Mouse (Mus musculus): ENCODE data around the gene Fam222b. TPM values are rescaled to one million over a fixed set of nuclear protein-coding genes. Genes with fewer than 3 reads are reported as not detected.

Fam222b gene
- polyA plus RNA-seq, 1 experiment from 2014 or later: 21.8 TPM

- Histone ChIP-seq H3K9me3 (ENCODE audit: control insufficient read depth, low read length) (no peaks in the 10 kb centered on the region; the same call in 1 of the 2 replicates), H3K4me1 (ENCODE audit: control insufficient read depth, insufficient read depth, low read depth, low read length) (no peaks in the 10 kb centered on the region), H3K27me3 (replicated peaks; ENCODE audit: control insufficient read depth, insufficient read depth, low read length) (no peaks in the 10 kb centered on the region), H3K27ac (ENCODE audit: low read depth, low read length) (no peak overlapping the region), H3K4me3 (ENCODE audit: low read length) (no peak overlapping the region), H3K9ac (ENCODE audit: low read depth, low read length) (no peak overlapping the region), H3K36me3 (ENCODE audit: control insufficient read depth, insufficient read depth, low read length) (no peaks in the 10 kb centered on the region; the same call in 1 of the 2 replicates), H3K4me2 (ENCODE audit: low read length) (no peak overlapping the region)
- WGBS: 74% methylated on average over 5 of the region's 5 CpGs
- ATAC-seq: no peak
Measured at GRCm38 (mm10) chr11:78102958-78103747, 8.7 kb downstream of the Fam222b start.

- H3K27me3 ChIP-seq (replicated peaks; ENCODE audit: control insufficient read depth, insufficient read depth, low read length): no peaks in the 10 kb centered on the region
- no peak overlapping the region for H3K27ac ChIP-seq (ENCODE audit: low read depth, low read length)
- H3K4me3 ChIP-seq (ENCODE audit: low read length): no peak overlapping the region
- no peaks in the 10 kb centered on the region for H3K4me1 ChIP-seq (ENCODE audit: control insufficient read depth, insufficient read depth, low read depth, low read length)
- H3K9ac ChIP-seq (ENCODE audit: low read depth, low read length): no peak overlapping the region
- H3K9me3 ChIP-seq (ENCODE audit: control insufficient read depth, low read length): no peaks in the 10 kb centered on the region; the same call in 1 of the 2 replicates
- no peak for ATAC-seq
- no peaks in the 10 kb centered on the region; the same call in 1 of the 2 replicates for H3K36me3 ChIP-seq (ENCODE audit: control insufficient read depth, insufficient read depth, low read length)
- WGBS: 95% methylated on average over 5 of the region's 5 CpGs
- no peak overlapping the region for H3K4me2 ChIP-seq (ENCODE audit: low read length)
Measured at GRCm38 (mm10) chr11:78104501-78104900, 10.0 kb downstream of the Fam222b start.

DNA sequence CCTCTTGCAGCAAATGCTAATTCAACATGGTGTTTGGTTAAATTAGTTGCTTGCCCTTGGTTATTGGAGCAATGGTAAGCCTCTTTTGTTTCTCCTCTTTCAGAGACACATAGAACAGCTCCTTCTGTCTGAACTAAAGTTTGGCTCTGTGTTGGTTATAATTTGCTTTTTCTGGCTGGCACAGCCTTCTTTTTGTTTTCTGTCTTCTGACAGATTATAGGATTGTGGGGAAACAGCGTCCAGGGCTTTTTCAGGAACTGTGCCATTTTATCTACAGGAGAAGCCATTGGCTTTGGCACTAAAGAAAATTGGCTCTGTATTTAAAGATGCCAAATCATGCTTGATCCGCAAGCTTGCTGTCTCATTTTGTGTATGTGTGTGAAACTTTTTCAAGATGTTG lies 19.2 kb downstream of the Fam222b start:
- no peak for ATAC-seq
- Histone ChIP-seq H3K9ac (ENCODE audit: low read depth, low read length) (no peak overlapping the region), H3K4me2 (ENCODE audit: low read length) (no peak overlapping the region), H3K9me3 (ENCODE audit: control insufficient read depth, low read length) (no peaks in the 10 kb centered on the region), H3K4me1 (ENCODE audit: control insufficient read depth, insufficient read depth, low read depth, low read length) (peaks cover 25% of the 10 kb centered on the region), H3K36me3 (ENCODE audit: control insufficient read depth, insufficient read depth, low read length) (no peaks in the 10 kb centered on the region), H3K27me3 (replicated peaks; ENCODE audit: control insufficient read depth, insufficient read depth, low read length) (no peaks in the 10 kb centered on the region), H3K27ac (ENCODE audit: low read depth, low read length) (no peak overlapping the region; the same call in 1 of the 2 replicates), H3K4me3 (ENCODE audit: low read length) (no peak overlapping the region)
- 50% methylated on average over 2 of the region's 2 CpGs for WGBS

- Histone ChIP-seq H3K9me3 (ENCODE audit: control insufficient read depth, low read length) (no peaks in the 10 kb centered on the region), H3K27ac (ENCODE audit: low read depth, low read length) (peak overlapping the region; percentile 76), H3K27me3 (replicated peaks; ENCODE audit: control insufficient read depth, insufficient read depth, low read length) (no peaks in the 10 kb centered on the region), H3K9ac (ENCODE audit: low read depth, low read length) (peak overlapping the region; percentile 78), H3K4me2 (ENCODE audit: low read length) (peak overlapping the region; percentile 64), H3K36me3 (ENCODE audit: control insufficient read depth, insufficient read depth, low read length) (no peaks in the 10 kb centered on the region), H3K4me1 (ENCODE audit: control insufficient read depth, insufficient read depth, low read depth, low read length) (peaks cover 27% of the 10 kb centered on the region), H3K4me3 (ENCODE audit: low read length) (peak overlapping the region; percentile 76)
- ATAC-seq: no peak
- WGBS: 10% methylated on average over 19 of the region's 19 CpGs
Measured at GRCm38 (mm10) chr11:78114676-78115366, 20.4 kb downstream of the Fam222b start.

DNA sequence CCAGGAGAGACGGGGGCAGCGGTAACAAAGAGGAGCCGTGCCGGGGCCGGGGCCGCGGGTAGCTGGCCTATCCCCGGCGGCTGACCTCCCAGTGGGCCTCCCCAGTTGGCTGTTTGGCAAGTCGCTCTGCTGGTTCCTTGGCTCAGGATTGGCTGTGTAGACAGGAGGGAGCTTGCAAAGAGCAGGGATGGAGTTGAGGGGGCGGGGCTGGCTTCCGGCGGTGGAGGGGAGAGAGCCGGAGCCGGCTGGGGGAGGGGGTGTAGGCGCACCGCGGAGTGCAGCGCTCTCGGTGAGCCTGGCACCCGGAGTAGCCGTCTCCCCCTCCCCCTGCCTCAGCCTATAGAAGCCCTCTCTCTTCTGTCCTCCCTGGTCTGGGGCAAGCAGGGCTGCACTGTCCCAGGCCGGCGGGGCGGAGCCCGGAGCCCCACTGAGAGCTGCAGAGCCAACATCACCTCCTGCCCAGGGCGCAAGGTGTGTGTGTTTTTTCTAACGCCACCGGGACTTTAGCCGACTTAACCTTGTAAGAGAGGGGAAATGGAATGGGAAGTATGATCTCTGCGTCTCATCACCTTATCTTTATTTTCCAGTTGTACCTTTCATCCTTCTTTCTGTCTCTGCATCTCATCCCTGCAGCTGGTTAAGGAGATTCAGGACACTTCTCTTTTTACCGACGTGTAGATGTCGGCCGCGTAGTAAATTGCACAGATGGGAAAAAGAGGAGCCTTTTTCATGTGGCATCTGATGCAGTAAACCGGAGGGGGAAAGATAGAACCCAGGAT lies 21.1 kb downstream of the Fam222b start:
- Histone ChIP-seq H3K36me3 (ENCODE audit: control insufficient read depth, insufficient read depth, low read length) (no peaks in the 10 kb centered on the region), H3K27me3 (replicated peaks; ENCODE audit: control insufficient read depth, insufficient read depth, low read length) (no peaks in the 10 kb centered on the region), H3K4me1 (ENCODE audit: control insufficient read depth, insufficient read depth, low read depth, low read length) (peaks cover 27% of the 10 kb centered on the region), H3K9me3 (ENCODE audit: control insufficient read depth, low read length) (no peaks in the 10 kb centered on the region), H3K27ac (ENCODE audit: low read depth, low read length) (peak overlapping the region; percentile 88), H3K4me3 (ENCODE audit: low read length) (peak overlapping the region; percentile 76), H3K4me2 (ENCODE audit: low read length) (peak overlapping the region; percentile 64), H3K9ac (ENCODE audit: low read depth, low read length) (peak overlapping the region; percentile 78)
- ATAC-seq: peak; percentile 99
- WGBS: under 1% methylated on average over 32 of the region's 37 CpGs

DNA sequence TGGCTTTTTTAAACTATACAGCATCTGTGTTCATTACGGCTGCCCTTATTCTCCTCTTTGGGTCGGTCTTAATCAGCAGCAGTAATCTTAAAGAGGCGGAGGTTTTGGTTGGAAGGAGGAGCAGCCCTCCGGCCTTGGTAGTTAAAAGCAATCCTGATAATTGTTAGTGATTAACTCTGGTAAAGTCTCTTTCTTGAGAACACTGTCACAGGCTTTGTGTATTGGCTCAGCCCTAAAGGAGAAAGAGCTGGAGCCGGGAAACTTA lies 21.6 kb downstream of the Fam222b start:
- Histone ChIP-seq H3K4me2 (ENCODE audit: low read length) (peak overlapping the region; percentile 64), H3K27me3 (replicated peaks; ENCODE audit: control insufficient read depth, insufficient read depth, low read length) (no peaks in the 10 kb centered on the region), H3K4me1 (ENCODE audit: control insufficient read depth, insufficient read depth, low read depth, low read length) (peaks cover 31% of the 10 kb centered on the region), H3K36me3 (ENCODE audit: control insufficient read depth, insufficient read depth, low read length) (no peaks in the 10 kb centered on the region), H3K4me3 (ENCODE audit: low read length) (peak overlapping the region; percentile 76), H3K9me3 (ENCODE audit: control insufficient read depth, low read length) (no peaks in the 10 kb centered on the region), H3K9ac (ENCODE audit: low read depth, low read length) (peak overlapping the region; percentile 78), H3K27ac (ENCODE audit: low read depth, low read length) (peak overlapping the region; percentile 88)
- WGBS: 7% methylated on average over 5 of the region's 5 CpGs
- ATAC-seq: no peak

DNA sequence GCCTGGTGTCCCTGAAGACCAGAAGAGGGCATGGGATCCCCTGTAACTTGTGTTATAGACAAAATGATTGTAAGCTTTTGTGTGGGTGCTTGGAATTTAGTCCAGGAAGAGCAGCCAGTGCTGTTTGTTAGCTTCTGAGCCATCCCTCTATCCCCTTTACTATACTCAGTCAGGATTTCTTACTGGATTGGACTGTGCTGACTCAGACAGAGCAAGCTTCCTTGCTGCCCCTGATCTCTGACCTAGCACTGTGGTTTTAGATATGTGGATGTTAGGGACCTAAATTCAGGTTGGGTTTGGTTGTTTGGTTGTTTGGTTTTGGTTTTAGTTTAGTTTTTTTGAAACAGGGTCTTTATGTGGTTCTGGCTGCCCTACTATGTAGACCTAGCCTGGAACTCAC lies 24.0 kb downstream of the Fam222b start:
- no peaks in the 10 kb centered on the region for H3K27me3 ChIP-seq (replicated peaks; ENCODE audit: control insufficient read depth, insufficient read depth, low read length)
- H3K4me2 ChIP-seq (ENCODE audit: low read length): no peak overlapping the region
- no peak overlapping the region for H3K27ac ChIP-seq (ENCODE audit: low read depth, low read length)
- no peak overlapping the region for H3K9ac ChIP-seq (ENCODE audit: low read depth, low read length)
- H3K36me3 ChIP-seq (ENCODE audit: control insufficient read depth, insufficient read depth, low read length): no peaks in the 10 kb centered on the region
- ATAC-seq: no peak
- H3K9me3 ChIP-seq (ENCODE audit: control insufficient read depth, low read length): no peaks in the 10 kb centered on the region
- no peak overlapping the region for H3K4me3 ChIP-seq (ENCODE audit: low read length)
- H3K4me1 ChIP-seq (ENCODE audit: control insufficient read depth, insufficient read depth, low read depth, low read length): peaks cover 36% of the 10 kb centered on the region

- 78% methylated on average over 8 of the region's 8 CpGs for WGBS
- no peaks in the 10 kb centered on the region for H3K9me3 ChIP-seq (ENCODE audit: control insufficient read depth, low read length)
- H3K4me3 ChIP-seq (ENCODE audit: low read length): no peak overlapping the region
- H3K36me3 ChIP-seq (ENCODE audit: control insufficient read depth, insufficient read depth, low read length): no peaks in the 10 kb centered on the region
- H3K4me1 ChIP-seq (ENCODE audit: control insufficient read depth, insufficient read depth, low read depth, low read length): peaks cover 23% of the 10 kb centered on the region
- no peak for ATAC-seq
- no peak overlapping the region for H3K27ac ChIP-seq (ENCODE audit: low read depth, low read length)
- no peaks in the 10 kb centered on the region for H3K27me3 ChIP-seq (replicated peaks; ENCODE audit: control insufficient read depth, insufficient read depth, low read length)
- H3K4me2 ChIP-seq (ENCODE audit: low read length): no peak overlapping the region
- H3K9ac ChIP-seq (ENCODE audit: low read depth, low read length): no peak overlapping the region
Measured at GRCm38 (mm10) chr11:78119898-78120297, 25.4 kb downstream of the Fam222b start.

DNA sequence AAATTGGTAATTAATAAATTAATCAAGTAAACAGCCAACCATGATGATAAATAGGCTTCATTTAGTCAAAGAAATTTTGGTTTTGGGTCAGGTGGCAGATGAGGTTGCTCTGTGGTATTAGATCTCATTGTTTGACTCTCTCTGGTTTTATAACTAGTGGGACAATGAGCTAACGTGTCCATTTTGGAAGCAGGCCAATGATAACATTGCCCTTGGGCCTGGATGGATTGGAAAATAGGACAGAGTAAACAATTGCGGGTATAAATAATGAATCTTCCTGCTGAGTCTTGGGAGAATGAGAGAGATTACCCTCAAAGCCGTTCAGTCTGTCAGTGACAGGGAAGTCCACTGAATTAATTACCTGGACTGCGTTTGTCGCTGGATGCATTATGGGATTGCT lies 26.7 kb downstream of the Fam222b start:
- Histone ChIP-seq H3K4me1 (ENCODE audit: control insufficient read depth, insufficient read depth, low read depth, low read length) (peaks cover 21% of the 10 kb centered on the region), H3K27ac (ENCODE audit: low read depth, low read length) (no peak overlapping the region)
- 31% methylated on average over 5 of the region's 5 CpGs for WGBS

More for the DNA sequence above, 26.7 kb downstream of the Fam222b start:
- Histone ChIP-seq H3K9ac (ENCODE audit: low read depth, low read length) (no peak overlapping the region), H3K4me3 (ENCODE audit: low read length) (no peak overlapping the region), H3K4me2 (ENCODE audit: low read length) (no peak overlapping the region), H3K9me3 (ENCODE audit: control insufficient read depth, low read length) (no peaks in the 10 kb centered on the region), H3K27me3 (replicated peaks; ENCODE audit: control insufficient read depth, insufficient read depth, low read length) (no peaks in the 10 kb centered on the region), H3K36me3 (ENCODE audit: control insufficient read depth, insufficient read depth, low read length) (no peaks in the 10 kb centered on the region)
- ATAC-seq: no peak
